Mouse (Mus musculus) cerebellum, adult (tissue): Measurements from ENCODE around the gene Bax.

Experiments used
- ATAC-seq: cut with Nextera tagmentation; 2 replicates; pipeline ENCODE4 v1.9.2; 2017; ENCODE audit warnings: mild to moderate bottlenecking, moderate library complexity, mixed read lengths; ENCODE audit not compliant: insufficient number of reproducible peaks, low FRiP score, low TSS enrichment

The Bax gene

DNA sequence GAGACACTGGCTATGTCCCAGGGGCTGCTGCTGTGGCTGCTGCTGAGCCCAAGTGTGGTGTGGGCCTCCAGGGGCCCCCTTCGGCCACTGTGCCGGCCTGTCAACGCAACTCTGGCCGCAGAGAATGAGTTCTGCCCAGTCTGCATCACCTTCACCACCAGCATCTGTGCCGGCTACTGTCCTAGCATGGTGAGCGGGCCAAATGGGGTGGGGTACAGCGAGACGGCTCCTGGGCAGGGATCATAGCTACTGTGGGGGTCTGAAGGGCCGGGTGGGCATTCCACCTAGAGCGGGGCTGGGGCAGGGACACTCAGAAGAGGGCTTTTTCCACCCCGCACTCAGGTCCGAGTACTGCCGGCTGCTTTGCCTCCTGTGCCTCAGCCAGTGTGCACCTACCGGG is 45.5 kb downstream of the Bax start:
- no peak for ATAC-seq

DNA sequence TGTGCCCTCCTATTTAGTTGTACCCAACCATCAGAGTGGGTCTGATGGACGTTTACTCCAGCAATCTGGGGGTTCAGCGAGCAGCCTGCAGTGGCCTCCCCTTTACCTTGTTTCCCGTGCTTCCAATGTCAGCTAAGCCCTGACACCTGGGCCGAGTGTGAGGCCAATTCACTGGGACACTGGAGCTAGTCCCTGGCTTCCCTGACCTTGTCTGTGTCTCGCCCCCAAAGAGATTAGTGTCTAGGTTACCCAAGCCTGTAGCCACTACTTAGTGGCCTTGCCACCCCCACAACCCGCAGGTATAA is 46.1 kb downstream of the Bax start, which contains the start of gene Lhb:
Gene Lhb, plus strand, starts transcription at position 206 of the 305 bp plus-strand sequence.
- no peak for ATAC-seq

GRCm38 (mm10) chr7:45419859-45420614 is 46.7 kb downstream of the Bax start:
- no peak for ATAC-seq

DNA sequence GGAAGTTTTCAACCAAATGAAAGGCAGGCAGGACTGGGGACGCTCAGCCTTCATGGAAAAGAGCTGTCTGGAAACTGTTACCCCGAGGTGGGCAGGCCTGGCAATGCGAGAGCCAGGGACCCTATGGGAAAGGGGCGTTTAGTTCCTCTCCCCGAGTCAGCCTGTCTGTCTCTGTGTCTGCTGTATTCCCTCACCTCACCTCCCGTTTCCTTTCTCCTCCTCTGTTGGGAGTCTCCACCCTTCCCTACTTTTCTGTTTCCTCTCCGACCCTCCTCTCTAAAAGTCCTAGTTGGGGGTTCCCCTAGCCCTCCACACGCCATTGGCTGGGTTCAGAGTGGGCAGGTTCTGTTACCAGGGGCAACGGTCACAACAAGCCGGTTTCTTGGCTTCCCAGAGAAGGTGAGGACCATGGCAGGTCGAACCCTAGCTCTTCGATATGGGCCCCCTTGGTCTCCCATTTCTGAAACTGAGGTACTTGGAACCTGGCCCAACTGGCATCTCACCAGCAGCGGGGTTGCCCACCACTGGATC is 48.7 kb downstream of the Bax start:
- no peak for ATAC-seq

DNA sequence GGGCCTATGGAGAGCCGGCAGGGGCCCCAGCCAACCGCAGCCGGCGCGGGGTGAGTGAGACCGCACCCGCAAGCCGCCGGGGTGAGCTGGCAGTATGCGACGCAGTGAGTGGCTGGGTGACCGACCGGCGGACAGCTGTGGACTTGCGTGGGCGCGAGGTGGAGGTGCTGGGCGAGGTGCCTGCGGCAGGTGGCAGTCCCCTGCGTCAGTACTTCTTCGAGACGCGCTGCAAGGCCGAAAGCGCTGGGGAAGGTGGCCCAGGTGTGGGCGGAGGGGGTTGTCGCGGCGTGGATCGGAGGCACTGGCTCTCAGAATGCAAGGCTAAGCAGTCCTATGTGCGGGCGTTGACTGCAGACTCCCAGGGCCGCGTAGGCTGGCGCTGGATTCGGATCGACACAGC is 51.1 kb downstream of the Bax start:
- no peak for ATAC-seq

DNA sequence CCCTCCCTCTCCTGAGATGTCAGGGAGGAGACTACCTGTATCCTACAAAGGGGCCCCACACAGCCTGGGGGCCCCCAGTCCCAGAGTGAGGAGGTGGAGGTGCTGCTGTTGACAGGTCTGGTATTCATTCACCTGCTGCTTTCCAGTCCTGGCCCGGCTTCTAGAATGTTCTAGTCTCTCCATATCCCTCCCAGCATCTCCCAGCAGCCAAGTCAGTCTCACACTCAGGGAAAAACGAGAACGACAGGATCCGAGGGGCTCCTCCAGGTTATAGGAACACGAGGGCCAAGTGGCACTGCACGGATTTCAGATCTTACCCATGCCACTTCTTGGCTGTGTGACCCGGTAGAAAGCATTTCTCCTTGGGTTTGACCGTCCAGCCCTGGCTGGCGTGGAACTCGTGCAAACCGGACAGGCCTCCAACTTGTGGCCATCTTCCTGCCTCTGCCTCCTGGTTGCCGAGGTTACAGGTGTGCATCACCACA is 51.9 kb downstream of the Bax start:
- ATAC-seq, result no peak

DNA sequence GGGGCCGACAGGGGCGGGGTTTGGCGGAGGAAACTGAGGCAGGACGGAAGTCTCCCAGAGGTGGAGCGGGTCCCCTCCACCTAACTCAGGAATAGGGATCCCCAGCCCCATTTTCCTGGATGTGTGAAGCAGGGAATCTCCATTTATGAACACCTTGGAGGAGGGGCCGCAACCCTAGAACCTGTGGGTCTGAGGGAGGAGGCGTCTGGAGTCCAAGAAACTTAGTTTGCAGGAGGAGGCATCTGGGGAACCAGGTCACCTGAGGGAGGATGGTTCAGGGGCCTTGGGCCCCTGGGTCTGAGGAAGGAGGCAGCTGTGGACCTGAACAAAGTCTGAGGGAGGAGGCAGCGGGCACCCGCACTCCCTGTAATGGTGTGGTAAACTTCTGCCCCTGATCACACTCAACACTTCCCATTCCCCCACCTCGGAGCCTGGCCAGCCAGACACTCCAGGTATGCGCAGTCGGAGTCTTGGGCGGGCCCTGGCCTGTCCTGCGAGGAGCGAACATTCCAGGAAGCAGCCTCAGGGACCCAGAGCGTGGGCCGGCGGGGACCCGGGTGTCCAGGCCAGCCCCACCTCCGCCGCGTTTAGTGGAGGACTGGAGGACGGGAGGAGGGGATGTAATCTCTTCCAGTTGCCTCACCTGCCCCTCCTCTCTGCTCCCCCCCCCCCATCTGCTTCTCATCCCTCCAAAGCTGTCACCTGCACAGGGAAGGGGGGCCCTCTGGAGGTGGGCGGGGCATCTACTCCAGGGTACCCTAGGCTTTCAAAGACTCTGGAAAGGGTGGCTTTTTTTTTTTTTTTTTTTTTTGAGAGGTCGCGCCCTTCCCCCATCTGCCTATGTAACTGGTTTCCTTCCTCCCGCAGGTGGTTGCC is 52.6 kb downstream of the Bax start:
- no peak for ATAC-seq

- no peak for ATAC-seq
Observed at GRCm38 (mm10) chr7:45413113-45413863, 53.4 kb downstream of the Bax start, which contains the start of gene Ntf5. Ntf5 (plus strand) TSS chr7:45413695.

GRCm38 (mm10) chr7:45412421-45412820 is 54.3 kb downstream of the Bax start:
- no peak for ATAC-seq
